Mouse (Mus musculus) right cerebral cortex, adult 18-20 months (tissue): ENCODE results near the gene Trub2.

ENCODE experiments used
- DNase-seq: peaks from one replicate; pipeline ENCODE4 v3.0.0; 2022; ENCODE audit warnings: mixed read lengths

Trub2 gene

GRCm38 (mm10) chr2:29718581-29718980 is 69.7 kb downstream of the Trub2 start:
- DNase-seq = no peak

GRCm38 (mm10) chr2:29716691-29717090 is 71.6 kb downstream of the Trub2 start:
- DNase-seq = no peak

GRCm38 (mm10) chr2:29716143-29716542 is 72.2 kb downstream of the Trub2 start:
- no peak for DNase-seq

- DNase-seq = peak; percentile 67
Observed at GRCm38 (mm10) chr2:29714127-29714526, 74.2 kb downstream of the Trub2 start.

GRCm38 (mm10) chr2:29713501-29713900 is 74.8 kb downstream of the Trub2 start:
- DNase-seq = no peak

GRCm38 (mm10) chr2:29711877-29712276 is 76.4 kb downstream of the Trub2 start:
- no peak for DNase-seq
